Mouse (Mus musculus): ENCODE measurements around the gene Cbarp. TPM values are rescaled to one million over a fixed set of nuclear protein-coding genes. Genes with fewer than 3 reads are reported as not detected.

Cbarp gene
- polyA plus RNA-seq, 1 experiment, result 32.6 TPM

- DNase-seq (ENCODE audit: low read depth), result no peak
Measured at GRCm38 (mm10) chr10:80156752-80157053, 16.1 kb upstream of the Cbarp start.

DNA sequence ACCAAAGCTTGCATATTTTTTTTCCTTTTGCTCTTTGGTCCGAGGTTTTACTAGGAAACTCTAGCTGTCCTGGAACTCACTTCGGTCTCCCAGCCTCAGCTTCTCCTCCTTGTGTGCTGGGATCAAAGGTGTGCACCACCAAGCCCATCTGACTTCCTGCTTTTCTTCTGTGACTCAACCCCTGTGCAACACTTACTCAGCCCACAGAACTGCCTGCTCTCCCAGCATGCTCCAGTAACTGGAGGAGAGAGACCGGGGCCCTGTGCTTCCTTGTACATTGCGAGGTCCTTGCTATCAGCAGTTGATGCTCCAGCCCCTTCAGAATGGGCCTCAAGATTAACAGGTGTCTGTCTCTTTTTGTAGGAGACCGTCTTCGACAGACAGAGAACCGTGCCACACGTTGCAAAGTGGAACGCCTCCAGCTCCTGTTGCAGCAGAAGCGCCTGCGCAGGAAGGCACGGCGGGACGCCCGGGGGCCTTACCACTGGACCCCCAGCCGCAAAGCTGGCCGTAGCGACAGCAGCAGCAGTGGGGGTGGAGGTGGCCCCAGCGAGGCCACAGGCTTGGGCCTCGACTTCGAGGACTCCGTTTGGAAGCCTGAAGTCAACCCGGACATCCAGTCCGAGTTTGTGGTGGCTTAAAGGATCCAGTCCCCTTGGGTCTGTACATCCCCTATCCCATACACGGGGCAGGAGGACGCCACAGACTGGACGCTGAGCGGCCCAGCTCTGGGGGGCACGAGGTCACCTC lies 15.5 kb upstream of the Cbarp start:
- no peak for DNase-seq (ENCODE audit: low read depth)

DNA sequence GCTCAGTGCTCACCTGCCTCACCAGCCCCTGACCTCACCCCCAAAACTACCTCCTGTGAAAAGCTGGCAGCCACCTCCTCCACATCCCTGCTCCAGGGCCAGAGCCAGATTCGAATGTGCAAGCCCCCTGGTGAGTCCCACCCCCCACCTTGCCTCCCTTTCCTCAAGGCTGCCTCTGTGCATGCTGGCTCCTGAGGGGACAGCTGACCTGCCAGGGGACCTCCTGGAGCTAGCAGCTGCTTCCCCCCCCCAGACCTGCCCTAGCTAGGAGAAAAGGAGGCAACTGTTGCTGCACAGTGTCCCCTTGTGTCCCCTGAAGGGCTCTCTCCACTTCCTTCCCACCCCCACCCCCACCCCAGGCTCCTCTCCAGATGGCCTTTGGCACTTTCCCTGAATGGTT lies 14.6 kb upstream of the Cbarp start:
- DNase-seq (ENCODE audit: low read depth), result no peak

GRCm38 (mm10) chr10:80154384-80154783 lies 13.7 kb upstream of the Cbarp start:
- DNase-seq (ENCODE audit: low read depth), result no peak

DNA sequence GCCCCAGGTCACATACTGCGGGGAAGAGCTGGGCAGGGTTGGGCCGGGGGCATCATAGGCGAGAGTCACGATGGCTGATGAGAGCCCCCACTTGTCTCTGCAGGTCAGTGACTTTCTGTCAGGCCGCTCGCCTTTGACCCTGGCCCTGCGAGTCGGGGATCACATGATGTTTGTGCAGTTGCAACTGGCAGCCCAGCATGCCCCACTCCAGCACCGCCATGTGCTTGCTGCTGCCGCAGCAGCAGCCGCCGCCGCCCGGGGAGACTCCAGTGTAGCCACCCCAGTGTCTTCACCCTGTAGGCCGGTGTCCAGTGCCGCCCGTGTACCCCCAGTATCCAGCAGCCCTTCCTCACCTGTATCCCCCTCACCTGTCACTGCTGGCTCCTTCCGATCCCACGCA lies 13.1 kb upstream of the Cbarp start:
- no peak for DNase-seq (ENCODE audit: low read depth)

- no peak for DNase-seq (ENCODE audit: low read depth)
Measured at GRCm38 (mm10) chr10:80152873-80153260, 12.2 kb upstream of the Cbarp start.

GRCm38 (mm10) chr10:80152071-80152872 lies 11.6 kb upstream of the Cbarp start:
- DNase-seq (ENCODE audit: low read depth), result no peak

DNA sequence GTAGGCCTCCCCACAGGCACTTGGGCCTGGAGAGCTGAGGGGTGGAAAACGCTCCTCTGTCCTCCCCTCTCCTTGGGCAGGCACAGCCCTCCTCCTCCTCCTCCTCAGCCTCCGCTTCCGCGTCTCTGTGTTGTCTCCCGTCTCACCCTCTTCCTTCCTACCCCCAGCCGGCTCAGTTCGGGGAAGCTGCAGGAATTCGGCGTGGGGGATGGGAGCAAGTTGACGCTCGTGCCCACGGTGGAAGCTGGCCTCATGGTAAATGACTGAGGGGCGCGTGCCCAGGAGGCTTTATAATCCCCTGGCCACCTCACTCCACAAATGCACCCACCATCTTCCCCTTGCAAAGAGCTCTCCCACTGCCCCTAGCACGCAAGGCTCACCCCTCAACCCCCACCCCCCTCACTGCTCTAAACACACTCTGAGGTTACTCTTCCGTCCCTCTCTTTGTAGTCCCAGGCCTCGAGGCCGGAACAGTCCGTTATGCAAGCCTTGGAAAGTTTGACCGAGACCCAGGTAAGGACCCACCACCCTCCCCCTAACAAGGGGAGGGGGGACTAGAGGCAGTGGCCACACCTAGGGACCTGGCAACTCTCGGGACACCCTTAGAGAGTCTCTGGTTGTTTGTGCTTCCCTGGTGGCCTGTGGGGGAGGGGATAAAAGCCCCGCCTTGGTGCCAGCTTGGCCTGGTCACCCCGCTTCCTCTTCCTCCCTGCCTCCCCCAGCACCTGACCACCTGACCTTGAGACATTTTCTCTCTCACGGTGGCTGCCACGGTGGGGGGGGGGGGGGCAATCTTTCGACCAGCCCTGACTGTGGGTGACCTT lies 10.8 kb upstream of the Cbarp start:
- DNase-seq (ENCODE audit: low read depth), result no peak

DNA sequence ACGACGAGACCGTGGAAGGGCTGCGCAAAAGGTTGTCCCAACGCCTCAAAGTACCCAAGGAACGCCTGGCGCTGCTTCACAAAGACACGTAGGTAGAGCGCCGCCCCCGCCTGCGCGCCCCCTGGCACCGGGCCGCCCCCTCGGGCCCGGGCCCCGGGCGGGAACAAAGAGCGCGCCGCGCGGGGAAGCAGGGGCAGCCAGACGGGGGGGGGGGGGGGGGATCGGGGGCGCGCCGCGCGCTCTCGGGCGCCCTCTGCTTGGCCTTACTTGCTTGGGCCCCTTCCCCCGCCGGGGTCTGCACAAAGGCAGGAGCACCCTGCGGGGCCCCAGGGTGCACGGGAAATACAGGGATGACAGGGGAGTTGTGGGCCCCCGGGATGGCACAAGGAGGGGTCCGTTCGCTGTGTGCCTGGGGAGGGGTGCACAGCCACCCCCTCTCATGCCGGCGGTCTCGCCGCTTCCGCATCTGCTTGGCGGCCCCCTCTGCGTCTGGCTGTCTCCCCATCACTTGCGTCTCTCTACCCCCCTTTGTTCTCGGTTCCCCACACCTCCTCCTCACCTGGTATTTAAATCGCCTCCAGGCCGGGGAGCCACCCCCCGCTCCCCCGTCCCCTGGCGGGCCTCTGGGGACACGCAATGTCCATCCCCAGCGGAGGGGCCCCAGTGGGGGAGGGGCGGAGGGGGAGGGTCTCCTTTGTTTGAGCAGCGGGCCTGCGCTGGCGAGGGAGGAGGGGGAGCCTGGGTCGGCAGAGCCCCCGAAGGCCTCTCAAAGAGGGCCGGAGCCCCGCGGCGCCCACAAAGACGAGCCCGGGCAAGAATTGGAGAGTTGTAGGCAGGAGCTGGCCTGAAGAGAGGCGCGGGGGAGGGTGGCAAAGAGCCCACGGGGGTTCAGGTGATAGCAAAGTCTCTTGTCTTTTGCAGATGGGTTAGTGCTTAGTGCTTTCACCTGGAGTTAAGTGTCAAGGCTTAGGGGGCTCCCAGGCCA lies 9.9 kb upstream of the Cbarp start:
- no peak for DNase-seq (ENCODE audit: low read depth)

GRCm38 (mm10) chr10:80149291-80150225 lies 8.9 kb upstream of the Cbarp start:
- no peak for DNase-seq (ENCODE audit: low read depth)

DNA sequence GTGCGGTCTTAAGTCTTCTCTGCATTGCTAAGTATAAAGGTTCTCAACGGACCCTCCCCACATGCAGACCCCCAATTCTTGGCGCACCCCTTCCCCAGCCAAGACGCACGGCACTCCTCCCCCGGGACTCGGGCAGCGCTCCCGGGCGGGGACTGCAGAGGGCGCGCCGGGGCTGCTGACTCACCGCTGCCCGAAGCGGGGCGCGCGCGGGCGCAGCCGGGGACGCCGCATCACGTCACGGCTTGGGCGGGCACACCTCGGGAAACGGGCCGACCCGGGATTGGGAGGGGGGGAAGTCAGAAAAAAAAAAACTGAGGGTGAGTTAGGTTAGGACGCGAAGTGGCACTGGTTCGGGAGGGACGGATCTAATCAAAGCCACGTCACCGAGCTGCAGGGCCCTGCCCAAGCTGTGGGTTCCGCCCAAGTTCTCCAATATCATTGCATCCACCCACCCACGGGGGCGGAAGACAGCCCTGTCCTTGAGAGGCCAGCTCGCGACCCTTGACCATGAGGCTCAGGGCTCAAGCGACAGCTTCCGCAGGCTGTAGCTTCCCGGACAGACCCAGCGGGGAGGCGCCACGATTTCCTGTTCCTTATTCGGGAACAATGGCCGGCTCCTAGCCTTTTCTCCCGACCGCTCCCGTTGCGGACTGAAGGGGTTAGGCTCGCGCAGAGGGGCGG lies 8.1 kb upstream of the Cbarp start:
- DNase-seq (ENCODE audit: low read depth), result no peak

DNA sequence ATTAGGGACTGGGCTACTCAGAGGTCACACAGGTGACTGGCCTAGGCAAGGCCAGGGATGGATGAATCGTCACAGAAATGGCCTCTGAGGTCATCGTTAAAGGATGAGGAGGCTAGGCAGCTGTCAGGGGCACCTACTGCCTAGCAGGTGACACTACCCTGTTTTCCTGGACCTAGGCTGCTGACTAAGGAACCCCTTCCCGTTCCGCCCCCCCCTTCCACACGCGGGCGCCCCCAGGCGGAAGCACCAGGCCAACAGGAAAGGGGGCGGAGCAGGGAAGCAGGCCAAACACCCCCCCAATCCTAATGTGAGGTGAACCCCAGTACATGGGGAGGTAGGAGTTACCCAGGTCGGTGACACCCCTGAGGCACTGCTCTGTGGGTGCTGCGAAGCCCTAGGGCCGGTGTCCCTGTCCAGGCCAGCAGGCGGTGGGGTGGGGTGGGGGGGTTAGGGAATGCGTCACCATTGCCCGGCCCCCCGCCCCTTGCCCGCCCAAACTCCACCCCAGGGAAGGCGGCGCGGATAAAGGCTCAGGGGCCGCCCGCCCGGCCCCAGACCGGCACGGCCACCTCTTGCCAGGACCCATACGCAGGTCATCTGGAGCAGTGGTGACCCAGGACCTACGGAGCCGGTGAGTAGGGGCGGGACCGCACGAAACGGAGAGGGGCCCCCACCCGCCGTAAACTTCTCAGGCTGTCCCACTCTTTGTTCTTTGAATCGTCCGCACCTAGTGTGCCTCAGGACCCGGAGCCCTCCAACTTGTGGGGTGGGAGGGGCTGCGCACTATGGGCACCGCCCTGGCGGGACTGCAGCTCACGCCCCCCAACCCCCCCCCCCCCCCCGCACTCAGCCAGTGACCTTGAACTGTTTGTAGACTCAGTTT lies 7.3 kb upstream of the Cbarp start, which contains the start of gene Midn:
Gene Midn (plus strand): TSS at position 554 of the 883 bp plus-strand sequence.
- DNase-seq (ENCODE audit: low read depth), result no peak

GRCm38 (mm10) chr10:80147146-80147718 lies 6.6 kb upstream of the Cbarp start:
- DNase-seq (ENCODE audit: low read depth), result no peak

- DNase-seq (ENCODE audit: low read depth), result no peak
Measured at GRCm38 (mm10) chr10:80146568-80147011, 6.0 kb upstream of the Cbarp start.

- DNase-seq (ENCODE audit: low read depth), result no peak
Measured at GRCm38 (mm10) chr10:80145896-80146295, 5.3 kb upstream of the Cbarp start.

- no peak for DNase-seq (ENCODE audit: low read depth)
Measured at GRCm38 (mm10) chr10:80144864-80145838, 4.5 kb upstream of the Cbarp start.

GRCm38 (mm10) chr10:80144159-80144558 lies 3.5 kb upstream of the Cbarp start:
- no peak for DNase-seq (ENCODE audit: low read depth)

Data from gonadal fat pad, adult 2 months (tissue).